8 mouse cellular contexts compared by ENCODE assay signal in the genomic region with DNA sequence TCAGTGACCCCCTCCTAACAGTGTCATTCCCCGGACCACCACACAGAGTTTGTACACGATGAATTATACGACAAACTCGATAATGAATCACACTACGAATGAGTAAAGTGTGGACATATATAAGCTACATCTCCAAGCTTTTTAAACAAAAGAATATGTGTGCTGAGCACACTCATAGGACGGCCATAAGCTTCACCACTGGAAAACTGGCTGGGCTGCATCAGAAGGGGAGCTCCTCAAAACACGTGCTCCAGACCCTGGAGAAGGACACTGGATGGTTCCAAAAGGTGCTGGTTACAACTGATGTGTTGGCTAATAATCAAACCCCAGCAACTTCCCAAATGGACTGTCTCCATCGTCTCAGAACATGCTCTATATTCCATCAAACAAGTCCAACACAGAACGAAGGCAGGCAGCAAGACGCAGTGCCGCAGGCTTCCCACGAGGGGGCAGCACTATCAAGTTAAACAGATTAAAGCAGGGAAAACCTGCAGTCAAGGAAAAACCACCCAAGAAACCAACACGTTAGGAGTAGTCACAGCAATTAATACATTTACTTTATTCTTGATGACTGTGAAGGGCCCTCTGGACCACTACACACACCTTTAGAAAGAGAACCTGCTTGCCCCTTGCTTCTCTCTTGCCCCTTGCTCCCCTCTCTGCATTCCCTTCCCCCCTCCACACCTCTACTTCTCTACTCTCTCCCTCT. TPM values are rescaled to one million over a fixed set of nuclear protein-coding genes. Genes with fewer than 3 reads are reported as not detected.
DNase-seq lines count a peak whose midpoint lies in the region; ATAC-seq and TF ChIP-seq lines count a peak whose summit lies in the region.
"Had no signal": no experiment of that assay in that cellular context is flagged by ENCODE, and none has a peak within 500 bp of the region (broad histone marks: within the 10 kb centered on the region; RNA-seq: fewer than 3 reads in every experiment).

No protein-coding gene starts in this region.

- intact Hi-C loops in left cerebral cortex, postnatal 25 days (cut with DNase I) = loop anchor here (1.0 to 10.0 kb wide), 3 partner anchors 169 to 659 kb away; no protein-coding TSS in a partner anchor

- ATAC-seq in Patski = peak; percentile 28
- ATAC-seq in forebrain, embryonic 16.5 days = peak; percentile 70
- peak; percentile 47; the same call in 1 of the 2 replicates for ATAC-seq in midbrain, embryonic 12.5 days (ENCODE audit: low FRiP score, low read depth)

- H3K4me1 ChIP-seq in forebrain, embryonic 16.5 days (replicated peaks; ENCODE audit: control insufficient read depth, insufficient read depth, low read length) = 0 out of 2 replicates have a peak, but pooled peaks cover 4% of the 10 kb centered on the region
- H3K4me1 ChIP-seq in midbrain, embryonic 12.5 days = no peaks in the 10 kb centered on the region

- no peaks in the 10 kb centered on the region for H3K27me3 ChIP-seq in Patski
- no peaks in the 10 kb centered on the region for H3K27me3 ChIP-seq in forebrain, embryonic 16.5 days (replicated peaks; ENCODE audit: control insufficient read depth, insufficient read depth, low read length)
- no peaks in the 10 kb centered on the region for H3K27me3 ChIP-seq in midbrain, embryonic 12.5 days
- H3K27me3 ChIP-seq: stomach, embryonic 15.5 days had no signal

- no peak overlapping the region for H3K4me2 ChIP-seq in forebrain, embryonic 16.5 days (ENCODE audit: low read length)
- no peak overlapping the region for H3K4me2 ChIP-seq in midbrain, embryonic 12.5 days (replicated peaks)
- H3K4me2 ChIP-seq: stomach, embryonic 15.5 days had no signal

- no peak overlapping the region for H3K9ac ChIP-seq in forebrain, embryonic 16.5 days (replicated peaks; ENCODE audit: low read depth, low read length)
- no peak overlapping the region for H3K9ac ChIP-seq in midbrain, embryonic 12.5 days (replicated peaks)
- H3K9ac ChIP-seq: stomach, embryonic 15.5 days had no signal

- peak; percentile 92 for TF ChIP-seq CTCF in Patski (IDR thresholded peaks at IDR 0.05)

- H3K4me3 ChIP-seq in forebrain, embryonic 16.5 days (replicated peaks; ENCODE audit: low read length) = no peak overlapping the region
- no peak overlapping the region for H3K4me3 ChIP-seq in midbrain, embryonic 12.5 days
- H3K4me3 ChIP-seq: stomach, embryonic 15.5 days had no signal

- in situ Hi-C loops in Patski (cut with MboI; ENCODE audit: low pct_unique_long_range_greater_than_20kb) = loop anchor here (5.0 to 10.0 kb wide), 2 partner anchors 167 to 201 kb away; no protein-coding TSS in a partner anchor

- DNase-seq in Patski (ENCODE audit: low read depth, low spot score) = no peak
- peak; percentile 41 for DNase-seq in cerebellum, adult 11 months
- peak; percentile 85 for DNase-seq in induced T-regulatory cell, adult 2 months (ENCODE audit: low read depth)
- peak; percentile 84 to 86 for DNase-seq in left cerebral cortex, postnatal 25 days (ENCODE audit: low spot score in 2 of 2)
- peak; percentile 58 for DNase-seq in spleen, adult 12 weeks (ENCODE audit: low spot score)

- CTCF ChIA-PET in Patski (lab: Charles Lee) = interaction anchor here (0.7 to 5.2 kb wide), 14 partner anchors 9 to 204 kb away, joined by 3 to 52 read pairs (median 6); a partner anchor contains a TSS

- H3K36me3 ChIP-seq in forebrain, embryonic 16.5 days (ENCODE audit: control insufficient read depth, insufficient read depth) = no peaks in the 10 kb centered on the region
- H3K36me3 ChIP-seq in midbrain, embryonic 12.5 days = 0 out of 2 replicates have a peak, but pooled peaks cover 8% of the 10 kb centered on the region

- no peaks in the 10 kb centered on the region for H3K9me3 ChIP-seq in forebrain, embryonic 16.5 days (ENCODE audit: control insufficient read depth, low read length)
- H3K9me3 ChIP-seq in midbrain, embryonic 12.5 days = no peaks in the 10 kb centered on the region
- H3K9me3 ChIP-seq: stomach, embryonic 15.5 days had no signal

- no peak overlapping the region for H3K27ac ChIP-seq in forebrain, embryonic 16.5 days (ENCODE audit: low read length)
- no peak overlapping the region for H3K27ac ChIP-seq in midbrain, embryonic 12.5 days (replicated peaks)
- H3K27ac ChIP-seq: stomach, embryonic 15.5 days had no signal

- WGBS in forebrain, embryonic 16.5 days = 54% methylated on average over 13 of the region's 13 CpGs
- 59% methylated on average over 13 of the region's 13 CpGs for WGBS in midbrain, embryonic 12.5 days

- POLR2A ChIA-PET in Patski (lab: Charles Lee) = interaction anchor here (0.7 to 1.0 kb wide), 3 partner anchors 162 to 194 kb away, joined by 3 to 14 read pairs (median 4); no protein-coding TSS in a partner anchor

RNA-seq across cellular contexts. Expression of a gene that starts 30.5 kb away (rescaled TPM):
- 62.1 TPM for polyA plus RNA-seq in Patski (2021)
- 69.0 and 71.9 TPM in 2 replicates for polyA plus RNA-seq in forebrain, embryonic 16.5 days (2015; fragmentation: Nextera tagmentation; extraction: Ambion mirVana)
- 10 to 100 TPM; 85.2 to 87.6 TPM for total RNA-seq in left cerebral cortex, postnatal 25 days (2021)
- polyA plus RNA-seq in midbrain, embryonic 12.5 days (2016; fragmentation: Nextera tagmentation; extraction: Ambion mirVana) = 25.4 and 31.4 TPM in 2 replicates

RNA-seq across cellular contexts. Expression of a gene that starts 37.5 kb away (rescaled TPM):
- polyA plus RNA-seq in Patski (2021) = not detected
- 0.18 TPM in 1 of 2 replicates, not detected in the other for polyA plus RNA-seq in forebrain, embryonic 16.5 days (2015; fragmentation: Nextera tagmentation; extraction: Ambion mirVana)
- 1 to 10 TPM in 1 of 2 experiments, under 1 TPM in 1; 0.92 to 1.2 TPM for total RNA-seq in left cerebral cortex, postnatal 25 days (2021)
- polyA plus RNA-seq in midbrain, embryonic 12.5 days (2016; fragmentation: Nextera tagmentation; extraction: Ambion mirVana) = 0.13 and 0.41 TPM in 2 replicates
